Mouse (Mus musculus) adrenal gland, adult 8-10 months (tissue): ENCODE data around the gene Cfd. TPM values are rescaled to one million over a fixed set of nuclear protein-coding genes. Genes with fewer than 3 reads are reported as not detected.

ENCODE experiments used
- DNase-seq: peaks from one replicate; pipeline ENCODE4 v3.0.0; 2022
- microRNA-seq, 2 experiments: library from miRNA; unstranded; fragments of <30 nt; microRNA quantifications; one replicate each; pipeline ENCODE4 v1.2.0; 2022
- total RNA-seq, 4 experiments: library from RNA; stranded (reverse); gene quantifications; 2 replicates each; pipeline ENCODE4 v1.2.4; 2022

The Cfd gene
- total RNA-seq, 4 experiments from 2014 or later, result 123 to 1,857 (median 821) TPM

DNA sequence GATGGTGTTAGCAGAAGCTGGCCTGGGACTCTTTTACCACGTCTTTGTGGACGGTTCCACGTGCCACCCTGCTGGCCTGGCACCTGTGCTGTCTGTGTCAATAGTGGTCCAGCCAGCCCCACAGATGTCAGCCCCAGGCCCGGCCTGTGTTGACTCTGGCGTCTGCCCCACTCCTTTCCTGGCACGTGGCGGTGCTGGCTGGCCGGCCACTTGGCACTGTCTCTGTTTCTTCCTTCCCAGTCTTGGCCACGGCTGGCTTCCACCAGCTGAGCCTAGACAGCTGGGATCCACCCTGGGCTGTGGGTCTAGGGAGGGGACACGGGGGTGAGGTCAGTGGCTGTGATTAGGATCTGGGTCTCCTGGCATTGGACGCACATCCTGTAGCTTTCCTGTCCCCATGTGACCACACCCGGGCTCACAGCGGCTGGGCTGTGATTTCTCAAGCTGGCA, 43.6 kb downstream of the Cfd start:
- peak; percentile 79 for DNase-seq

DNA sequence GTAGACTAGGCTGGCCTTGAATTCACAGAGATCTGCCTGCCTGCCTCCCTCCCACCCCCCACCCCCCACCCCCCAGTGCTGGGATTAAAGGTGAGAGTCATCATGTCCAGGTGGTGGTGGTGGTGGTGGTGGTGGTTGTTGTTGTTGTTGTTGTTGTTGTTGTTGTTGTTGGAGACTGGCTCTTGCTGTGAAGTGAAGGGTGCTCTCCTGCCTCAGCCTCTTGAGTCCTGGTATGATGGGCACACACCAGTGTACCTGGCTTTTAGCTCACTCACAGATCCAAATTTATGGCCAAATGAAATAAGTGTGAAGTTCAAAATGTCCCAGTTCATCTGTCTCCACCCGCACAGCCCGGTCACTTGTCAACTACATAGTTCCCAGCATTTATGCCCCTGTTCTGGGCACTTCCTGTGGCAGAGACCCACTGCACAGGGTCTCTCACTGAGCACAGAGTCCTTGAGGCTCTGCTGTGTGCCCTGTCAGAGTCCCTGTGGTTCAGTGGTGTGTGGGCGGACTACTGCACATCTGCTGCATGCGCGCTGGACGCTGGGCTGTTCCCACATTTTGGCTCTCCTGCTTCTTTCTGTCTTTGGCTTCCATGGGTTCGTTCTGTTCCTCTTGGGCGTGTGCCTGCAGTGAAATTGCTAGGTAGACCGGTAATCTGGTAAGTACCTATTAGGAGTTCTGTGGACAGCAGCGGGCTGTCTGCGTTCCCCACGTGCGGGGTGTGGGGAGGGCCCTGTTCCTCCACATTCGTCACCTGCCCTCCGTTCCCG, 44.3 kb downstream of the Cfd start:
- no peak for DNase-seq

DNA sequence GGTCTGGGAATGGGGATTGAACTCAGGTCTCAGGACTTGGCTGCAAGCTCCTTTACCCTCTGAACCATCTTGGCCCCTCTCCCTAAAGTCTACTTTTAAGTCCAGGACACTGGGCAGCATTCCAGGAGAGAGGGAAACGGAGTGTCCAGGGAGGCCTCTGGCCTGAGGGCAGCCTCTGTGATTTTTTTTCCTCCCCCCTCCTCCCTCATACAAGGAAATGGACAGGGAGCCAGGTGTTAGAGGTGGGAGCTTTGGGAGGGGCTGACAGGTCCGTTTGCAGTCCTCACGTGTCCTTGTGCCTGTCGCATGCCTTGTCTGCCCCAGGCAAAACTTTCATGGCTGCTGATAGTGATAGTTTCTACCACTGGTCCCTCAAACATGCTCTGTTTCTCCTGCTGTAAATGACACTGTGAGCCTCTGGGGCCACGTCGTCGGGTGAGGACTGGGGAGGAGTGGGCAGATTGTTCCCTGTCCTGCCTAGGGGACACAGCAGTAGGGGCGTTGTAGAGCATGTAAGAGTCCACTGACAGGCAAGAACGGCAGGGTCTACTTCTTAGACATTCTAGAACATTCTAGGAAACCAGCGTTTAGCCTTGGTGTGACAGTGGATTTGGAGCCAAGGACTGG, 45.7 kb downstream of the Cfd start:
- DNase-seq, result no peak

DNA sequence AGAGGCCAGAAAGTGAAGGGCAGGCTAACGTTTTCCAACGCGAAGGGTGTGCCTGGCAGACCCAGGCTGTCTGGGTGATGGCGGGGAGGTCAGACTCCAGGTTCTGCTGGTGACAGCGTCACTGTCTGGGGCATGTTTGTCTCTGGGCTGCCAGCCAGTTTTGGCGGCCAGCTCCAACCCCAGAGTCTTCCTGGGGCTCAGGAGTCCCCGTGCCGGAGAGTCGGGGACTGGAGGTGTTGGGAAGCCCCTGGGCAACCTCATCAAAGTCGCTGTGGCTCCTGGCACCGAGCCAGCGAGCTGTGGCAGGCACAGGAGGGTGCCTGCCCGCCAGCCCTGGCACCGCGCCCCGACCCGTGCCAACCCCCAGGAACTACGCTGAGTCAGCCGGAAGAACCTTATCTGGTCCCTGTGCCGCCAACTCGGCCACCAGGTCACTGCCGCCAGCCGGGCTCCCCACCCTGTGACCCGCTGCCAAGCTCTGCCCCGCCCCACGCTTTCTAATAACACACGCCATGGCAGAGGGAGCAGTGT, 46.3 kb downstream of the Cfd start:
- DNase-seq, result peak; percentile 84

DNA sequence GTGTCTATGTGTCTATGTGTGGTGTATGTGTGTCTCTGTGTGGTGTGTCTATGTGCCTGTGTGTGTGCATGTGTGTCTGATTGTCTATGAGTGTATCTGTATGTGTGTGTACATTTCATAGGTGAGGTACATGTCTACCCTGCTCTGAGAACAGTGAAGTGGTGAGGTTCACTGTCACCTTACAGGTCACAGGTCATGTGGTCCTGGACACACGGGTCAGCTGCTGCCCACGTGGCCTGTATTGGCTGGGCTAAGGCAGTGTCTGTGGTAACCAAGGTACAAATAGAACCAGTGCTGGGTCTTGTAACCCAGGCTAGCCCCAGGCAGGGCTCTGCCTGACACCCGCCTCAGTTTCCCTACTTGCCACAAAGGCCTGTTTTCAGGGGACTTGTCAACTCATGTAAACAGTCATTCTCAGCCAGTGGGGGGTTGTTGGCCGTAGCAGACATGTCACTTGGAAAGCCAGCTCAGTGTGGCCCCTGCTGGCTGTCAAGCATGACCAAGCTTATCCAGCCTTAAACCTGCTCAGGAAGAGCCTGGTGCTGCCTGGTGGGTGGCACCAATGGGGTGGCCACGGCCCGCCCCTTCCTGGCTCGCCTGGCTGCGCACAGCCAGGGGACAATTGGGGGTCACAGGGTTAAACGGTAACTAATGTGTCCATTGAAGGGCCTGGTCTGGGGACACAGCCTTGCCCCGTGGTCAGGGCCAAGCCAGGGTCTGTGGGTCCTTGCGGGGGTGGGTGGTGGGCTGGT, 47.3 kb downstream of the Cfd start:
- DNase-seq, result no peak

DNA sequence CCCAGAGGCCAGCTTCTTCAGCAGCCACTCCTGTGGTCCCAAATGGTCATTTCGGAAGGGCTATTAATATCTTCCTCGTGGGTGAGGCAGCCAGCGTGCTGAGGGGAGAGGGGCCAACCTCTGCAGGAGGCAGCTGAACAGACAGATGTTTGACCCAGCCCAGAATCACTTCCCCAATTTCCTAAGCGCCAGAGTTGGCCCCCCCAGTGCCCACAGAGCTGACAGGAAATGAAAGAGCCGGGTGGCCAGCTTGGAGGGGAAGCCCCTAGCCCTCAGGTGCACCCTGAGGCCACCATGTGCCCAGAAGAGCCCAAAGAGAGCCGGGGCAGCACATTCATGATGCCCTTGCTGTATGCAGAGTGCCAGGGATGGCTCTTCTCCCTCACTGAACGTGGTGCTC, 50.1 kb downstream of the Cfd start:
- DNase-seq, result no peak

Small RNAs within 50 kb of the gene (microRNA-seq; reads per million reads assigned to microRNA genes)
- 0 reads per million in 2 experiments for gene Mir6910

Other genes starting within 250 kb of the Cfd start
- gene Odf3l2, start 245.1 kb upstream of the Cfd start, total RNA-seq, result not detected
- not detected for gene Madcam1, start 226.3 kb upstream of the Cfd start, total RNA-seq
- 10 to 100 TPM; 37.8 to 41.6 (median 39.3) TPM for gene Tpgs1, start 221.5 kb upstream of the Cfd start, total RNA-seq
- gene Cdc34, start 208.7 kb upstream of the Cfd start, total RNA-seq, result 10 to 100 TPM; 50.9 to 77.7 (median 69.2) TPM
- 1 to 10 TPM; 1.2 to 2.2 (median 1.7) TPM for gene Gzmm, start 201.8 kb upstream of the Cfd start, total RNA-seq
- gene Bsg, start 186.4 kb upstream of the Cfd start, total RNA-seq, result 100 to 1,000 TPM; 578 to 598 (median 581) TPM
- 10 to 100 TPM in 2 of 4 experiments, 1 to 10 TPM in 2; 8.1 to 10.9 (median 10.3) TPM for gene Hcn2, start 174.2 kb upstream of the Cfd start, total RNA-seq
- 10 to 100 TPM; 58.5 to 79.0 (median 70.8) TPM for gene Polrmt, start 144.3 kb upstream of the Cfd start, total RNA-seq
- gene Fgf22, start 135.8 kb upstream of the Cfd start, total RNA-seq, result 1 to 10 TPM in 2 of 4 experiments, under 1 TPM in 1, not detected in 1; 0.38 to 1.2 (median 1.1) TPM
- gene Rnf126, start 123.9 kb upstream of the Cfd start, total RNA-seq, result 10 to 100 TPM; 45.2 to 61.9 (median 50.8) TPM
- 10 to 100 TPM in 2 of 4 experiments, 1 to 10 TPM in 2; 8.8 to 55.0 (median 26.2) TPM for gene Fstl3, start 113.6 kb upstream of the Cfd start, total RNA-seq
- under 1 TPM in 2 of 4 experiments, not detected in 2; 0.13 to 0.38 TPM for gene Prss57, start 99.9 kb upstream of the Cfd start, total RNA-seq
- 100 to 1,000 TPM in 2 of 4 experiments, 10 to 100 TPM in 2; 72.7 to 123 (median 96.1) TPM for gene Palm, start 97.3 kb upstream of the Cfd start, total RNA-seq
- under 1 TPM; 0.64 to 0.95 (median 0.70) TPM for gene Misp, start 69.9 kb upstream of the Cfd start, total RNA-seq
- 100 to 1,000 TPM; 249 to 275 (median 255) TPM for gene Ptbp1, start 36.4 kb upstream of the Cfd start, total RNA-seq
- under 1 TPM in 1 of 4 experiments, not detected in 3; 0.35 TPM for gene Prtn3, start 16.4 kb upstream of the Cfd start, total RNA-seq
- gene Plppr3, start 16.2 kb upstream of the Cfd start, total RNA-seq, result 1 to 10 TPM; 1.7 to 4.3 (median 3.0) TPM
- gene Elane, start 4.6 kb upstream of the Cfd start, total RNA-seq, result not detected
- 10 to 100 TPM; 50.9 to 60.7 (median 57.8) TPM for gene Med16, start 18.1 kb downstream of the Cfd start, total RNA-seq
- not detected for gene Gm26602, start 20.0 kb downstream of the Cfd start, total RNA-seq
- 1 to 10 TPM; 1.1 to 5.6 (median 4.0) TPM for gene Kiss1r, start 26.1 kb downstream of the Cfd start, total RNA-seq
- gene R3hdm4, start 30.4 kb downstream of the Cfd start, total RNA-seq, result 100 to 1,000 TPM in 3 of 4 experiments, 10 to 100 TPM in 1; 99.4 to 132 (median 112) TPM
- 1 to 10 TPM; 5.3 to 9.8 (median 7.5) TPM for gene Arid3a, start 36.2 kb downstream of the Cfd start, total RNA-seq
- gene Wdr18, start 69.3 kb downstream of the Cfd start, total RNA-seq, result 10 to 100 TPM; 31.7 to 43.0 (median 36.6) TPM
- 1 to 10 TPM in 1 of 4 experiments, under 1 TPM in 1, not detected in 2; 0.83 to 1.4 TPM for gene Grin3b, start 79.9 kb downstream of the Cfd start, total RNA-seq
- 100 to 1,000 TPM; 132 to 155 (median 141) TPM for gene Tmem259, start 93.5 kb downstream of the Cfd start, total RNA-seq
- gene Cnn2, start 97.7 kb downstream of the Cfd start, total RNA-seq, result 10 to 100 TPM; 23.9 to 36.3 (median 30.0) TPM
- 10 to 100 TPM; 21.6 to 35.5 (median 27.8) TPM for gene Abca7, start 105.6 kb downstream of the Cfd start, total RNA-seq
- gene Arhgap45, start 125.8 kb downstream of the Cfd start, total RNA-seq, result 10 to 100 TPM in 2 of 4 experiments, 1 to 10 TPM in 2; 6.4 to 10.6 (median 8.5) TPM
- 100 to 1,000 TPM in 1 of 4 experiments, 10 to 100 TPM in 3; 79.1 to 104 (median 94.4) TPM for gene Polr2e, start 148.9 kb downstream of the Cfd start, total RNA-seq
- 100 to 1,000 TPM; 697 to 776 (median 769) TPM for gene Gpx4, start 156.3 kb downstream of the Cfd start, total RNA-seq
- gene Sbno2, start 214.7 kb downstream of the Cfd start, total RNA-seq, result 10 to 100 TPM; 27.4 to 54.8 (median 45.1) TPM
- 100 to 1,000 TPM; 127 to 146 (median 143) TPM for gene Stk11, start 224.9 kb downstream of the Cfd start, total RNA-seq
- gene Atp5d, start 247.8 kb downstream of the Cfd start, total RNA-seq, result 100 to 1,000 TPM; 380 to 452 (median 425) TPM
- 10 to 100 TPM; 58.4 to 92.4 (median 81.9) TPM for gene Cbarp, start 250.0 kb downstream of the Cfd start, total RNA-seq